Mouse (Mus musculus) ZHBTc4 (cell line): ENCODE measurements around the gene Pirt.

Source experiments
- DNase-seq: peaks from one replicate; pipeline ENCODE4 v3.0.0-alpha.2; 2011; ENCODE audit warnings: low read depth, low spot score

The Pirt gene

GRCm38 (mm10) chr11:66945224-66945767 is 33.5 kb downstream of the Pirt start:
- DNase-seq = no peak

GRCm38 (mm10) chr11:66946521-66946920 is 34.7 kb downstream of the Pirt start:
- DNase-seq = no peak

GRCm38 (mm10) chr11:66946922-66947321 is 35.1 kb downstream of the Pirt start:
- DNase-seq = no peak

GRCm38 (mm10) chr11:66956303-66956702 is 44.5 kb downstream of the Pirt start, which contains the start of gene Tmem238l:
Gene Tmem238l (plus strand): TSS chr11:66956638.
- DNase-seq = no peak

GRCm38 (mm10) chr11:66960797-66961196 is 49.0 kb downstream of the Pirt start:
- no peak for DNase-seq

GRCm38 (mm10) chr11:66961447-66962176 is 49.8 kb downstream of the Pirt start:
- DNase-seq = no peak

- DNase-seq = no peak
Measured at GRCm38 (mm10) chr11:66963462-66963861, 51.7 kb downstream of the Pirt start.

GRCm38 (mm10) chr11:66966500-66967116 is 54.8 kb downstream of the Pirt start:
- DNase-seq = peak; percentile 88

GRCm38 (mm10) chr11:66968575-66968974 is 56.8 kb downstream of the Pirt start:
- peak; percentile 68 for DNase-seq

- no peak for DNase-seq
Measured at GRCm38 (mm10) chr11:66973507-66973906, 61.7 kb downstream of the Pirt start.

GRCm38 (mm10) chr11:66975606-66976330 is 64.0 kb downstream of the Pirt start:
- no peak for DNase-seq
